Mouse (Mus musculus): ENCODE data around the gene Ntrk3. TPM values are rescaled to one million over a fixed set of nuclear protein-coding genes. Genes with fewer than 3 reads are reported as not detected.

Ntrk3 gene
- polyA plus RNA-seq, 1 experiment from 2014 or later: 0.16 TPM

DNA sequence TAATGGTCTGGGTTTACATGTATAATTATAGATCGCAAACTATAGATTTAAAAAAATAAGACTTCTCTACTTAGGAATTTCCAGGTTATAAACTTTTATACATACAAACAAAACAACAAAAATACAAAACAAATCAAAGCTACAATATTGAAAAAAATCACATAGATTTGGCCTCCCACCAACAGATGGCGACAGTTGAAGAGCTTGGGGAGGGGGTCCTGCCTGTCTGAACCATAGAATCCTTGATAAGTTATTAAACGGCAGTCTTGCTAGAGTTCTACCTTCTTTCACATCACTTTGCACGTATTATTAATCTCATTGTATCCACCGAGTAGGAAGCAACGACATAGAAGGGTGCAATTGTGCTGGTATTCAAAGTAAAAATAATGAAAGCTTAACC, 68.9 kb downstream of the Ntrk3 start:
- DNase-seq (ENCODE audit: low spot score): no peak
- no peaks in the 10 kb centered on the region for H3K4me1 ChIP-seq (ENCODE audit: control insufficient read depth, insufficient read depth, low read length)
- H3K4me2 ChIP-seq (ENCODE audit: low read depth, severe bottlenecking): no peak overlapping the region
- no peak for ATAC-seq (ENCODE audit: insufficient number of reproducible peaks, low FRiP score, low TSS enrichment, low read depth)
- H3K27me3 ChIP-seq (ENCODE audit: control insufficient read depth, insufficient read depth, low read length): no peaks in the 10 kb centered on the region
- WGBS: 91% methylated on average over 6 of the region's 6 CpGs
- H3K27ac ChIP-seq (replicated peaks; ENCODE audit: low read depth, low read length): no peak overlapping the region
- no peak overlapping the region for H3K4me3 ChIP-seq (ENCODE audit: low read depth, low read length)
- no peaks in the 10 kb centered on the region for H3K36me3 ChIP-seq (ENCODE audit: control insufficient read depth, insufficient read depth, low read length)
- no peaks in the 10 kb centered on the region for H3K9me3 ChIP-seq (ENCODE audit: control insufficient read depth, low read length)
- no peak overlapping the region for H3K9ac ChIP-seq (ENCODE audit: low read length)

DNA sequence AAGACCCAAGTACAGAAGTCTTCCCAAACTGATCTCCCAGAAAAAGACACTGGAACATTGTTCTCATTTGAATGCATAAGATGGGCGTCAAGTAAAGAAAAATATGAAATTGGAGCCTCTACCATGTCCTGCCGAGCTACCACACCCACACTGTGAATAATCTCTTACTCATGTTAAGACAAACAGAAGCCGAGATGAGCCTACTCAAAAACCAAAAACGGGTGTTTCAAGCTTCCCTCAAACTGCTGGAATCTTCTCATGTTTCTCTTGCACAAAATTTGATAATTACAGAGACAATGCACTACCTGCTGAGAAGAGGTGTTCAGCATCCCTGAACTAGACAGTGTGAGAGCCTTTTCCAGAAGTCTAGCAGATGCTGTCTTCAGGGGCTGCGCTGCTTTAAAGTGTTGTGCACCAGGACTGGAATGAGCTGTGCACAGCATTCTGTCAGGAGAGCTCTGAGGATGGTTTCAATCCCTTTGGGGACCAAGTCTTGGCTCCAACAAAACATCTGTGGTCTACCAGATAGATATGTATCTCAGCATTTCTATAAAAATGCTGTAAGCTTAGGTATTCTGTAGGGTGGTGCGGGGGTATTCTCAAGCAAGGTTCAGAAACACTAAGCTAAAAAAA, 69.7 kb downstream of the Ntrk3 start:
- Histone ChIP-seq H3K9me3 (ENCODE audit: control insufficient read depth, low read length) (no peaks in the 10 kb centered on the region), H3K36me3 (ENCODE audit: control insufficient read depth, insufficient read depth, low read length) (no peaks in the 10 kb centered on the region), H3K27ac (replicated peaks; ENCODE audit: low read depth, low read length) (no peak overlapping the region), H3K4me2 (ENCODE audit: low read depth, severe bottlenecking) (no peak overlapping the region), H3K9ac (ENCODE audit: low read length) (no peak overlapping the region), H3K4me1 (ENCODE audit: control insufficient read depth, insufficient read depth, low read length) (no peaks in the 10 kb centered on the region), H3K27me3 (ENCODE audit: control insufficient read depth, insufficient read depth, low read length) (no peaks in the 10 kb centered on the region), H3K4me3 (ENCODE audit: low read depth, low read length) (no peak overlapping the region)
- ATAC-seq (ENCODE audit: insufficient number of reproducible peaks, low FRiP score, low TSS enrichment, low read depth) (no peak), DNase-seq (ENCODE audit: low spot score) (no peak)
- 90% methylated on average over 6 of the region's 6 CpGs for WGBS

DNA sequence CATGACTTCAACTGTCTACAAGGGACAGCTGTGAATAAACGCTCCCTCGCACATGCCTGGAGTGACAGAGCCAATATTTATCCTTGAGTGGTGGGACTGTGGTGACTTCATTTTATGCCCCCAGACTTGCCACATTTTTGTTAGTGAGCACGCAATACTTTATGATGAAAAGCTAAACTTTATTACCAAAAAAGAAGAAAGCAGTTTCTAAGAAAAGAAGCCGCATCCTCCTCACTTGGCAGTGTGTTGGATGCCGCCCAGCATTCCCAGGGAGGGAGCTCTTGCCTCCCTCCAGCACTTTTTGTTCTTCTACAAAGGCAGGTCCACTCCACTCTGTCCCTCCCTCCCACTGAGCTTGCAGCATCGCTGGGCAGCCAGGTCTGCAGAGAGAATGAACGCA, 77.0 kb downstream of the Ntrk3 start:
- ATAC-seq (ENCODE audit: insufficient number of reproducible peaks, low FRiP score, low TSS enrichment, low read depth) (no peak), DNase-seq (ENCODE audit: low spot score) (no peak)
- WGBS: 78% methylated on average over 7 of the region's 7 CpGs
- H3K4me2 ChIP-seq (ENCODE audit: low read depth, severe bottlenecking): no peak overlapping the region
- no peak overlapping the region for H3K27ac ChIP-seq (replicated peaks; ENCODE audit: low read depth, low read length)
- H3K4me3 ChIP-seq (ENCODE audit: low read depth, low read length): no peak overlapping the region
- no peaks in the 10 kb centered on the region for H3K36me3 ChIP-seq (ENCODE audit: control insufficient read depth, insufficient read depth, low read length)
- H3K27me3 ChIP-seq (ENCODE audit: control insufficient read depth, insufficient read depth, low read length): no peaks in the 10 kb centered on the region
- H3K9ac ChIP-seq (ENCODE audit: low read length): no peak overlapping the region
- H3K9me3 ChIP-seq (ENCODE audit: control insufficient read depth, low read length): no peaks in the 10 kb centered on the region
- no peaks in the 10 kb centered on the region for H3K4me1 ChIP-seq (ENCODE audit: control insufficient read depth, insufficient read depth, low read length)

DNA sequence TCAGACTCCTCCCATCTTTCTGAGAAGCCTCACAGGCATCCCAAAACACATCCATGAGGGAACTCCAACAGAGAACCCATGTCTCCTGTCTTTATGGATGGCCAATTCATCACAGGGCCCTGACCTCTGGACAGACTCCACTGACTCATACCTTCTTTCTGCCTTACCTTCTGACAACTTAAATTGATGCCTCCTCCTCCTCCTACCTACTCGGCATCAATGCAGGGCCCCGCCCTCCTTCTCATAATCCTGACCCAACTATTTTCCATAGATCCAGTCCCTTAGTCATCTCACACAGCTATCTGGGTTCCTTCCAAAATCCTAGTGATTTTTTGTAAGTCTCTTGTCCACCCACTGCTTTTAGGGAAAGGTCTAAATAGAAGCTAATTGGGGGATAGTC, 78.0 kb downstream of the Ntrk3 start:
- DNase-seq (ENCODE audit: low spot score) (no peak), ATAC-seq (ENCODE audit: insufficient number of reproducible peaks, low FRiP score, low TSS enrichment, low read depth) (no peak)
- no peaks in the 10 kb centered on the region for H3K9me3 ChIP-seq (ENCODE audit: control insufficient read depth, low read length)
- no peaks in the 10 kb centered on the region for H3K4me1 ChIP-seq (ENCODE audit: control insufficient read depth, insufficient read depth, low read length)
- no peak overlapping the region for H3K27ac ChIP-seq (replicated peaks; ENCODE audit: low read depth, low read length)
- no peaks in the 10 kb centered on the region for H3K36me3 ChIP-seq (ENCODE audit: control insufficient read depth, insufficient read depth, low read length)
- no peak overlapping the region for H3K4me2 ChIP-seq (ENCODE audit: low read depth, severe bottlenecking)
- H3K9ac ChIP-seq (ENCODE audit: low read length): no peak overlapping the region
- H3K4me3 ChIP-seq (ENCODE audit: low read depth, low read length): no peak overlapping the region
- no peaks in the 10 kb centered on the region for H3K27me3 ChIP-seq (ENCODE audit: control insufficient read depth, insufficient read depth, low read length)
- WGBS: 84% methylated on average over 2 of the region's 2 CpGs

DNA sequence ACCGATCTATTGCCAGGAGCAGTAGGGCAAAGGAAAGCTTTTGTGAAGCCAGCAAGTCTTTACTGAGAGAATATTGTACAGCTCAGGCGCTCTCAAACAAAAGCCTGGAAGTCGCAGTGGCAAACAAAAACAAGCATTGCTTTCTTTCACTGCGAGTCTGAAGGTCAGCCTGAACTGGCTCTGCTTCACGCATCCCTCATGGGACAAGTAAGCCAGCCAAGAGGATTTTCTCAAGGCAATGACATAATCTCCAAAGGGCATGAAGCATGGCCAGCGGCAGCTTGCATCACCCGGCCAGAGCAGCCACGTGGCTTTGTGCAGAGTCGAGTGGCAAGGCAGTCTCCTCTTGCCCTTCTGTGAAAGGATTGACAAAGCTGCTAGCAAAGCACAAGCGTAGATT, 79.8 kb downstream of the Ntrk3 start:
- 85% methylated on average over 10 of the region's 10 CpGs for WGBS
- Histone ChIP-seq H3K4me3 (ENCODE audit: low read depth, low read length) (no peak overlapping the region), H3K4me2 (ENCODE audit: low read depth, severe bottlenecking) (no peak overlapping the region), H3K4me1 (ENCODE audit: control insufficient read depth, insufficient read depth, low read length) (no peaks in the 10 kb centered on the region), H3K27ac (replicated peaks; ENCODE audit: low read depth, low read length) (no peak overlapping the region), H3K9me3 (ENCODE audit: control insufficient read depth, low read length) (no peaks in the 10 kb centered on the region), H3K36me3 (ENCODE audit: control insufficient read depth, insufficient read depth, low read length) (no peaks in the 10 kb centered on the region), H3K27me3 (ENCODE audit: control insufficient read depth, insufficient read depth, low read length) (no peaks in the 10 kb centered on the region), H3K9ac (ENCODE audit: low read length) (no peak overlapping the region)
- DNase-seq (ENCODE audit: low spot score) (no peak), ATAC-seq (ENCODE audit: insufficient number of reproducible peaks, low FRiP score, low TSS enrichment, low read depth) (no peak)

DNA sequence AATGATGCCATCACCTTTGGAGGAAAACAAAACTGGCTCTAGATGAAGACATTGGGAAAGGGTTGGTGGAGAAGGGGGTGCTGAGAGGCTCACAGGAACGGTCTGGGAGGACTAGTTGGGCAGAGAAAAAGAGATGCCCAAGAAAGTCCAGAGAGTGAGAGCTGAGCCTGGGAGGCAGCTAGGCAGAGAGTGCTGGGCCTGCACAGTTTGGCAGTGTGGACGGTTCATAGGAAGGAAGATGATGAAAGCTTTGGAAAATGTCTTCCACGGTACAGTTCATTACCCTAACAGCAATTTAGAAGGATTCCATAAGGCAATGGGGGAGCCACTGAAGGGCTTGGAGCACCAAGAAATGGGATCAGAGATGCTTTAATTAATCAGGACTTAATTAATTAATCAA, 81.6 kb downstream of the Ntrk3 start:
- H3K9me3 ChIP-seq (ENCODE audit: control insufficient read depth, low read length): no peaks in the 10 kb centered on the region
- no peak overlapping the region for H3K4me3 ChIP-seq (ENCODE audit: low read depth, low read length)
- WGBS: 69% methylated on average over 3 of the region's 3 CpGs
- H3K27ac ChIP-seq (replicated peaks; ENCODE audit: low read depth, low read length): no peak overlapping the region
- DNase-seq (ENCODE audit: low spot score) (no peak), ATAC-seq (ENCODE audit: insufficient number of reproducible peaks, low FRiP score, low TSS enrichment, low read depth) (no peak)
- H3K4me2 ChIP-seq (ENCODE audit: low read depth, severe bottlenecking): no peak overlapping the region
- H3K4me1 ChIP-seq (ENCODE audit: control insufficient read depth, insufficient read depth, low read length): no peaks in the 10 kb centered on the region
- H3K36me3 ChIP-seq (ENCODE audit: control insufficient read depth, insufficient read depth, low read length): no peaks in the 10 kb centered on the region
- no peaks in the 10 kb centered on the region for H3K27me3 ChIP-seq (ENCODE audit: control insufficient read depth, insufficient read depth, low read length)
- H3K9ac ChIP-seq (ENCODE audit: low read length): no peak overlapping the region

DNA sequence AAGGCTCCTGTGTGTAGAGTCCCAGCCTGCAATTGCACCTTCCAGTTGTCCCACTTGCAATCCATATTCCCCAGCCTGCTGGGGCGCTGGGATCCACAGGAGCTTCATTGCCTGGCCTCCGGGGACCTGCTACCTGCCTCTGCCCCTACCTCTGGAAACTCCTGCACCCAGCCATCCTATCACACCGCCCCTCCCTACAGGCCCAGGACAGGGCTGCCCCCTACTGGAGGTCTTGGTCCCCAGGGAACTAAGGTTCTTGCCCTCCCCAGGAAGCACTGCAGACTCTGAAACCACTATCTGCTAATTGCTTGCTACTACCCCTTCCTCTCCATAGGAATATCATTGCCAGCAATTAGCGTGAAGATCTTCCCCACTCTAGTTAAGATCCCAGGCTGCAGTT, 84.1 kb downstream of the Ntrk3 start:
- no peak for ATAC-seq (ENCODE audit: insufficient number of reproducible peaks, low FRiP score, low TSS enrichment, low read depth)
- H3K4me2 ChIP-seq (ENCODE audit: low read depth, severe bottlenecking): no peak overlapping the region
- H3K9ac ChIP-seq (ENCODE audit: low read length): no peak overlapping the region
- no peaks in the 10 kb centered on the region for H3K36me3 ChIP-seq (ENCODE audit: control insufficient read depth, insufficient read depth, low read length)
- H3K4me1 ChIP-seq (ENCODE audit: control insufficient read depth, insufficient read depth, low read length): no peaks in the 10 kb centered on the region
- H3K27ac ChIP-seq (replicated peaks; ENCODE audit: low read depth, low read length): no peak overlapping the region
- DNase-seq (ENCODE audit: low spot score): no peak
- no peaks in the 10 kb centered on the region for H3K9me3 ChIP-seq (ENCODE audit: control insufficient read depth, low read length)
- H3K4me3 ChIP-seq (ENCODE audit: low read depth, low read length): no peak overlapping the region
- 29% methylated on average over 4 of the region's 4 CpGs for WGBS
- no peaks in the 10 kb centered on the region for H3K27me3 ChIP-seq (ENCODE audit: control insufficient read depth, insufficient read depth, low read length)

DNA sequence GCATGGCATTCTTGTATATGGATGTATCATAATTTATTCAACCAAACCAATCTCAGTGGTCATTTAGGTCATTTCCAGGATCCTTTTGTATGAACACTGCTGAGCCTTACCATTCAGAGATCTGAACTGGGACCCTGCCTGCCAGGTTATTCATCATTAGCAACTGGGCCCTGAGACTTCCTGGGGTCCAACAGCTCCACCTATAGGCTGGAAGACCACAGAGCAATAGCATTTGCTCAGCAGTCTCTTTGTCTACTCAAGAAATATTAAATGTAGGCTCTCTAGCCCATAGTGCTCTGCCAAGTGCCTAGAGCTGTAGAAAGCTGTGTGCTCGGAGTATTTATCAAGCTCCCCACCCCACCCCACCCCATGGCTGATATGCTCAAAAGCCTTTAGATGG, 85.5 kb downstream of the Ntrk3 start:
- no peak overlapping the region for H3K4me3 ChIP-seq (ENCODE audit: low read depth, low read length)
- H3K27me3 ChIP-seq (ENCODE audit: control insufficient read depth, insufficient read depth, low read length): no peaks in the 10 kb centered on the region
- no peaks in the 10 kb centered on the region for H3K4me1 ChIP-seq (ENCODE audit: control insufficient read depth, insufficient read depth, low read length)
- no peak overlapping the region for H3K4me2 ChIP-seq (ENCODE audit: low read depth, severe bottlenecking)
- no peaks in the 10 kb centered on the region for H3K36me3 ChIP-seq (ENCODE audit: control insufficient read depth, insufficient read depth, low read length)
- WGBS: 70% methylated on average over 1 of the region's 1 CpGs
- H3K9ac ChIP-seq (ENCODE audit: low read length): no peak overlapping the region
- DNase-seq (ENCODE audit: low spot score) (no peak), ATAC-seq (ENCODE audit: insufficient number of reproducible peaks, low FRiP score, low TSS enrichment, low read depth) (no peak)
- H3K9me3 ChIP-seq (ENCODE audit: control insufficient read depth, low read length): no peaks in the 10 kb centered on the region
- H3K27ac ChIP-seq (replicated peaks; ENCODE audit: low read depth, low read length): no peak overlapping the region

DNA sequence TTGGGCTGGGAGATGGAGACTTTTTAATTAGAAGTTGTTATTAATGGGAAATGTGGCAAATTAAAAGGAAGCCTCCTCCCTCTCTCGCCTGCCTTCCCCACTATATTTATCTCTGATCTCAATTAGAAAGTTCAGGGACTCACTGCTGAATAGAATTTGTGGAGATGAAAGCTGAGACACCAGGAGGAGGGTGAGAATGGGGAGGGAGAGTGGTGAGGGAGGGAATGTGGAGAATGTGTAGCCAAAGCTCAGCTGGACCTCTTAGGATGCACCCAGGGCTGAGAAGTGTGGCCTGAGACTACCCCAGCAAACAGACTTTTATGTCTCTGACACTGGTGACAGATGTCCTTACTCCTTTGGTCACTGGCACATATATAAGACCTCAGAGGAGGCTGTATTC, 86.3 kb downstream of the Ntrk3 start:
- Histone ChIP-seq H3K27me3 (ENCODE audit: control insufficient read depth, insufficient read depth, low read length) (no peaks in the 10 kb centered on the region), H3K36me3 (ENCODE audit: control insufficient read depth, insufficient read depth, low read length) (no peaks in the 10 kb centered on the region), H3K4me2 (ENCODE audit: low read depth, severe bottlenecking) (no peak overlapping the region), H3K9me3 (ENCODE audit: control insufficient read depth, low read length) (no peaks in the 10 kb centered on the region), H3K27ac (replicated peaks; ENCODE audit: low read depth, low read length) (no peak overlapping the region), H3K4me3 (ENCODE audit: low read depth, low read length) (no peak overlapping the region), H3K9ac (ENCODE audit: low read length) (no peak overlapping the region), H3K4me1 (ENCODE audit: control insufficient read depth, insufficient read depth, low read length) (no peaks in the 10 kb centered on the region)
- 28% methylated on average over 1 of the region's 1 CpGs for WGBS
- DNase-seq (ENCODE audit: low spot score): no peak
- no peak for ATAC-seq (ENCODE audit: insufficient number of reproducible peaks, low FRiP score, low TSS enrichment, low read depth)
